Mouse (Mus musculus) liver, embryonic 12.5 days (tissue): ENCODE measurements at regions not wholly inside any gene's neighbourhood (a gene's known extent, or its start where the extent isn't known, plus 50 kb on each side); places are given as distances from the start of the nearest gene placed in this dataset.

Source experiments
- ATAC-seq: fragments of 200-750 bp; cut with Nextera tagmentation; 2 replicates; pipeline ENCODE4 v1.8.0; 2017; ENCODE audit warnings: moderate number of reproducible peaks, mild to moderate bottlenecking, moderate library complexity
- H3K27ac ChIP-seq: fragments of 300-500 bp; sonication (generic); 2 replicates; pipeline ENCODE4 v1.5.1; 2016; ENCODE audit warnings: mild to moderate bottlenecking
- H3K27me3 ChIP-seq: fragments of 300-500 bp; sonication (generic); replicated peaks from 2 replicates; pipeline ENCODE4 v1.6.1; 2016; ENCODE audit warnings: mild to moderate bottlenecking, moderate library complexity
- H3K36me3 ChIP-seq: fragments of 300-500 bp; sonication (generic); 2 replicates; pipeline ENCODE4 v1.6.1; 2016; ENCODE audit warnings: mild to moderate bottlenecking, moderate library complexity
- H3K4me1 ChIP-seq: fragments of 300-500 bp; sonication (generic); 2 replicates; pipeline ENCODE4 v1.6.1; 2016
- H3K4me2 ChIP-seq: fragments of 300-500 bp; sonication (generic); 2 replicates; pipeline ENCODE4 v1.6.1; 2016; ENCODE audit warnings: mild to moderate bottlenecking, moderate library complexity
- H3K4me3 ChIP-seq: fragments of 300-500 bp; sonication (generic); 2 replicates; pipeline ENCODE4 v1.5.1; 2016; ENCODE audit warnings: mild to moderate bottlenecking, moderate library complexity
- H3K9ac ChIP-seq: fragments of 300-500 bp; sonication (generic); 2 replicates; pipeline ENCODE4 v1.6.1; 2016; ENCODE audit warnings: mild to moderate bottlenecking, moderate library complexity
- H3K9me3 ChIP-seq: fragments of 300-500 bp; sonication (generic); replicated peaks from 2 replicates; pipeline ENCODE4 v1.6.1; 2016; ENCODE audit warnings: mild to moderate bottlenecking, moderate library complexity
- WGBS: fragments of 180-500 bp; shearing (Covaris S2); methylation state at CpG from one replicate; pipeline ENCODE4 v1.1.7; 2016; ENCODE audit not compliant: insufficient replicate concordance; 5-methylcytosine and 5-hydroxymethylcytosine counted together

DNA sequence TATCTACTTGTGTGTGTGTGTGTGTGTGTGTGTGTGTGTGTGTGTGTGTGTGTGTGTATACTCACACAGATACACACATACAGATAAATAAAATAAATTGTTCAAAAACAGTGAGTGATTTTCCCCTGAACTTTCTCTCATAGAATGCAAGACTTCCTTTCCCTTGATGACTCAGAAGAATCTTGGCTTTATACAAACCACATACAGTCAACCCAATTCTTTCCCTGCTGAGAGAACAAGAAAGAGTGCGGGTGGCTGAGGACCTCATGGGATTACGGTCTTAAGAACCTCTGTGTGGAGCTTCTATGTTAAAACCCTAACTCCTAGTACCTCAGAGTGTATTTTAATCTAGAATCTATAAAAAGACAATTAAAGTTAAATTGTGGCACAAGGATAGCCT, 489.3 kb upstream of the Gm26657 start:
- Histone ChIP-seq H3K9me3 (no peaks in the 10 kb centered on the region), H3K27ac (no peak overlapping the region), H3K9ac (no peak overlapping the region), H3K36me3 (no peaks in the 10 kb centered on the region), H3K4me3 (no peak overlapping the region), H3K4me1 (no peaks in the 10 kb centered on the region), H3K4me2 (no peak overlapping the region), H3K27me3 (no peaks in the 10 kb centered on the region)
- ATAC-seq: no peak
- 77% methylated on average over 2 of the region's 2 CpGs for WGBS

DNA sequence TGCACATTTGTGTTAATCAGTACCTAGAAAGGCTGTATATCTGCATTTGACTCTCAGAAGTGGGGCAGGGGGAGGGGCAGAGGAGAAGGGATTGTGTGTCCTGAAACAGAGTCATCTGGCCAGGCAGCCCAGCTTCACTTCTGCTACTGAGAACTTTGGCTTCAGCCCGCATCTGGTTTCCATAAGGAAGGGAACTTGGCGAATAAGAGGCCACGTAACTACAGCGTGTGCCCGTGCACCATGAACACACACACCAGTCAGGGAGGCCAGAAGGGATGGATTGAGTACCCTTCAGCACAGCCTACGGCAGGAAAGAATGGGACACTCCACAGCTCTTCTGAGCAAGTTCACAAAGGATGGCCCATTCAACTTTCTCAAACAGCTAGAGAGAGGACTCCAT, 496.0 kb upstream of the Gm26657 start:
- Histone ChIP-seq H3K27ac (no peak overlapping the region), H3K9me3 (no peaks in the 10 kb centered on the region), H3K4me3 (no peak overlapping the region), H3K36me3 (no peaks in the 10 kb centered on the region), H3K27me3 (no peaks in the 10 kb centered on the region), H3K4me2 (no peak overlapping the region), H3K4me1 (no peaks in the 10 kb centered on the region), H3K9ac (no peak overlapping the region)
- WGBS: 58% methylated on average over 6 of the region's 6 CpGs
- no peak for ATAC-seq

DNA sequence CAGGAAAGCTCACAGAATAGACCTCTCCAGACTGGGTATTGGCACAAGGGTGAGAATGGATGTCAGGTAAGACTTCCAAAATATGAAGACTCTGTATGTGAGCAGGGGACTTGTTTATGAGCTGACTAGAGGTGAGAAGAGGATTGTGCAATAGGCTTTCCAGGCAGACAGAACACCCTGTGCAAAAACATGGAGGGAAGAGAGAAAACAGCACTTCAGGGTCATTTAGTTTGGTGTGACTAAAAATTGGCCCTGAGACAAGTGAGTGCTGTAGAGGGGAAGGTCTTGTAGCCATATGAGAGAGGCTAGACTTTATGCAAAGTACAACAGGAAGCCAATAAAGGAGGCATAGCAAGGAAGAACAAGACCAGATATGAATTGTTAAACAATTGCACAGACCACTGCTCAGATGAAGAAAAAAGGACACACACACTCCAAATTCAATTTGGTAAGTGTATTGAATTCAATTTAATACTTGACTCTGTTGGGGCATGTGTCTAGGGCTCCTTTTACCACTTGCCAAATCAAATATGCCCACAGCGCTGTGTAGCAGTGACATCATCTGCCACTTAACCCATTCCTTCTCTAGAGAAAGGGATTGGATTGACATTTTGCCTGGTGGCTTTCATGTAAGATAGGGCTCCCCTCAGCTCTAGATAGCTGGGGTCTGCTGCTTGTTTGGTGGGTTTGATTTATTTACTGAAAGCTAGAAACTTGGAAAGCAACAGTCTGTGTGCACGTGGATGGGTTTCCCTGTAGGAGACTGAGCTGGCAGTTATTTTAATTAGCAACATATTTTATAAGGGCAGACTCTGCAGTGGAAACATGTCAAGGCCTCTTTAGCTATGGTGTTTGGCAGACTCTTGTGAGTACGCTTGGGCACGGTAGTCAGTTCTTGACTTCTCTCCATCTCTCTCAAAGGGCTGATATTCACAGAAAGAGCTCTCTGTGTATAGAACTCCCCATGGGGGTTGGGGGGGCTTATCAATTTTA, 501.1 kb upstream of the Gm26657 start:
- H3K27ac ChIP-seq: no peak overlapping the region
- ATAC-seq: no peak
- H3K9ac ChIP-seq: no peak overlapping the region
- H3K36me3 ChIP-seq: no peaks in the 10 kb centered on the region
- H3K4me2 ChIP-seq: no peak overlapping the region
- 61% methylated on average over 4 of the region's 4 CpGs for WGBS
- no peaks in the 10 kb centered on the region for H3K27me3 ChIP-seq
- no peaks in the 10 kb centered on the region for H3K4me1 ChIP-seq
- H3K4me3 ChIP-seq: no peak overlapping the region
- no peaks in the 10 kb centered on the region for H3K9me3 ChIP-seq

DNA sequence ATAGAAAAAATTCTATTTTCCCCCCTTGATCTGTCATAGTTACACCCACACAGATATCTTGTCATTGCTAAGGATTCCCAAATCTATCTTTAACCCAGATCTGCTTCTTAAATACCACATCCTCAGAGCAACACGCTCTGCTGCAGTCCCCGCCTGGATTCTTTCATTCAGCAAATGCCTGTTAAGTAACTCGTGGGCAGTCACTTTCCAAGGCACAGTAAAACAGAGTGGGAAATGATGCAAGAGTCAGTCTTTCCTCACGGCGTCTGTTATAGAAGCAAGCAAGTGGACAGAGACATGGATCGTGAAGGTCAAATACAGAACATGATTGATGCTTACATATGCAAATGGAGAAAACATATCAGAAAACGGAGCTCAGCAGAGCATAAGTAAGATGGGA, 508.5 kb upstream of the Gm26657 start:
- Histone ChIP-seq H3K4me2 (no peak overlapping the region), H3K4me3 (no peak overlapping the region), H3K27me3 (no peaks in the 10 kb centered on the region), H3K27ac (no peak overlapping the region), H3K4me1 (no peaks in the 10 kb centered on the region), H3K9me3 (no peaks in the 10 kb centered on the region), H3K9ac (no peak overlapping the region), H3K36me3 (no peaks in the 10 kb centered on the region)
- no peak for ATAC-seq
- WGBS: 55% methylated on average over 7 of the region's 7 CpGs

DNA sequence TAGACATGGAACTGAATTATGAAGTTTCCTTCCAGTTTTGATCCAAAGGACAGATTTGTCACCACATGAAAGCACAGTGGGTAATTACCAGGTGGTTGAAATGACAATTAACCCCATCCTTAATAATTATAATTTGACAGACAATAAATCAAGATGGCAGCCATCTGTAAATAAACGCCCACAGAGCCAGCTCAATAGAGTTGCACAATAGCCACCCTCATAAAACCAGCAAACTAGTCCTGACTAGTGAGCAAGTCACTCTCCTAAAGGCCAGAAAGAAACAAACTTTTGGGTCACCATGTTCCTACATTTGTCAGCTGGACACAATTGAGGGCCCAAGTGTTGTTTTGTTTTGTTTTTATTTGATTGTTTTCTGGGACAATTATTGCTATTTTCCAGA, 509.4 kb upstream of the Gm26657 start:
- 57% methylated on average over 1 of the region's 1 CpGs for WGBS
- no peaks in the 10 kb centered on the region for H3K9me3 ChIP-seq
- H3K4me3 ChIP-seq: no peak overlapping the region
- no peak overlapping the region for H3K4me2 ChIP-seq
- no peaks in the 10 kb centered on the region for H3K4me1 ChIP-seq
- no peaks in the 10 kb centered on the region for H3K27me3 ChIP-seq
- no peaks in the 10 kb centered on the region for H3K36me3 ChIP-seq
- ATAC-seq: no peak
- no peak overlapping the region for H3K27ac ChIP-seq
- no peak overlapping the region for H3K9ac ChIP-seq

DNA sequence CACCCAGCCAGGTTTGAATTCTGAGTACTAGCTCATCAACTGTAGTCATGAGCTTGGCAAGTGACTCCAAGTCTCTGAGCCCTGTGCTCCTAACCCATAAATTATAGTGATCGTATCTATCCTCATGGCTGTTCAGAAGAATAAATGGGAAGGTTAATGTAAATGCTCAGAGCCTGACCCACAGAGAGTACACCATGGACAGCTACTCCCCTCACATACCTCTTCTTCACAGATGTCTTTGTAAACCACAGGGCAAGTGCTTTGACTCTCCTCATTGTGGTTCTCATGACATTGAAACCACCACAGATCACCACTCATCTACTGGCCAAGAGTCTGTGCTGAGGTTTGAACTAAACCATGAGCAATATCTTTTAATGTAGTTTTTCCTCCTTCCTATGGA, 513.4 kb upstream of the Gm26657 start:
- H3K4me3 ChIP-seq: no peak overlapping the region
- H3K27me3 ChIP-seq: no peaks in the 10 kb centered on the region
- ATAC-seq: no peak
- no peak overlapping the region for H3K9ac ChIP-seq
- WGBS: 78% methylated on average over 1 of the region's 1 CpGs
- H3K36me3 ChIP-seq: no peaks in the 10 kb centered on the region
- no peak overlapping the region for H3K27ac ChIP-seq
- H3K4me2 ChIP-seq: no peak overlapping the region
- no peaks in the 10 kb centered on the region for H3K4me1 ChIP-seq
- no peaks in the 10 kb centered on the region for H3K9me3 ChIP-seq

DNA sequence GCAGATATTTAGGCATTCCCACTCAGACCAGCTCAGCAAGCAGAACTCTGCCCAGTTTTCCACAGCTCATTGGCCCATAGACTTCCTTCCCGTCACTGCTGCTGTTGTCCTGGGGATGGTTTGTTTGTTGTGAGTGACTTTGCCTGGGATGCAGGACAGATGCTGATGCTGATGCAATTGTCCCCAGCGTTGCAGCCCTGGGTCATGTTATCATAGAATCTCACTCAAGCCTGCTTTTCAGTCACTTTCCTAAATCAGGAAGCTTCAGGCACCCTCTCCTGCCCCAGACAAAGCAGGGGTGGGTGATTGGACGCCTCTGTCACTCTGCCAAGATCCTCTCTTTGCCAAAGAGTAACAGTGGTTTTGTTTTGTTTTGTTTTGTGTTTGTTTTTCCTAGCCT, 515.3 kb upstream of the Gm26657 start:
- Histone ChIP-seq H3K27me3 (no peaks in the 10 kb centered on the region), H3K27ac (no peak overlapping the region), H3K36me3 (no peaks in the 10 kb centered on the region), H3K9me3 (no peaks in the 10 kb centered on the region), H3K4me3 (no peak overlapping the region), H3K9ac (no peak overlapping the region), H3K4me2 (no peak overlapping the region), H3K4me1 (no peaks in the 10 kb centered on the region)
- ATAC-seq: no peak
- WGBS: 12% methylated on average over 3 of the region's 3 CpGs

DNA sequence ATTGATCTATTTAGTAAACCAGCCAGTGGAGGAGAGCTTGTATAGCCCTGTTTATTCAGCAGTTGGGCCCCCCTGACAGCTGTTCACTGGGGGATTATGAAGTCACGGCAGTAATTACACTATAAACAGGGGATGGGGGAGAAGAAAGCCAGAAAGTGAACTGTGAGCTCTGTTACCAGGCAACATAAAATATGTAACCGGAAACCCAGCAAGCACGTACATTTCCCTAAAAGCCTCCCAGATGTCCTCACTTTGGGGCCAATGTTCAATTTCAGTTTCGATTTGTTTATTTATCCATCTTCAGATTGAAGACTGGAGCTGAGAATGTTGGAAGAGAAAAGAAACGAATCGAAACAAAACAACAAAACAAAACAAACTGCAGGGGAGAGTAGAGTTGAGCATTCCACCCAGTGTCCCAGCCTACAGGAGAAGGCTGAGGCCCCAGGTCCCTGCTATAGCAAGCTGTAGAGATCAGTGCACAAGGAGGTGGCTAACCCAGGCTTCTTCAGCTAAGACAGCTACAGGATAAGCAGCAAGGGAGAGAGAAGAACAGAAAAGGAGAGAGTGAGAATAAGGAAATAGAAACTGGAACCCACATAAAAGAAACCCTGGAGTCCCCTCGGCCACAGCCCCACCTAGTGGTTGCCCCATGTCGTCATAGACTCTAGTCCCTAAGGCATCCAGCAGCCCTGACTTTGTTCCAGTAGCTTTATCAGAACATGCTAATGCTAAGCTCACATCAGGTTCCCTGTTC, 517.7 kb upstream of the Gm26657 start:
- H3K27me3 ChIP-seq: no peaks in the 10 kb centered on the region
- no peaks in the 10 kb centered on the region for H3K4me1 ChIP-seq
- no peak for ATAC-seq
- no peak overlapping the region for H3K9ac ChIP-seq
- H3K4me2 ChIP-seq: 0 out of 2 replicates have a peak overlapping the region, but pooled peaks have one; percentile 14
- WGBS: 43% methylated on average over 8 of the region's 8 CpGs
- no peak overlapping the region for H3K4me3 ChIP-seq
- no peaks in the 10 kb centered on the region for H3K36me3 ChIP-seq
- no peaks in the 10 kb centered on the region for H3K9me3 ChIP-seq
- no peak overlapping the region for H3K27ac ChIP-seq

DNA sequence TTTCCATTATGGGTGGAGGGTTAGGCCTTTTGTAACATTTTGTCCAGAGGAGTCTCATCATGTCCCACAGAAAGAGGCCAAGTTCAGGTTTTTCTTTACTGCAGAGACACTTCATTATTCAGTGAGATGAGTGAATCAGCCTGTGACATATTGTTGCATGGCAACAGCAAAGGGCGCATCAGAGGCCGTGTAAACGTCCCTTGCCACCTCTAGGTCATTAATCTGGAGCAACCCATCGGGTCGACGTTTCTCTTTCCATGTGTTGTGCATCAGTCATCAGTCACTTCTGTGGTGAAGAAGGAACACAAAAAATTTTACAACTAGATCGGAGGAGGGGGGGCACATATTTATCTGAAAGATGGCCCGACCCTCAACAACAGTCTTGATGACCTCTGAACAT, 519.3 kb upstream of the Gm26657 start:
- whole genome bisulfite sequencing: 64% methylated on average over 8 of the region's 8 CpGs
- no peak overlapping the region for H3K9ac ChIP-seq
- no peaks in the 10 kb centered on the region for H3K27me3 ChIP-seq
- H3K4me3 ChIP-seq: no peak overlapping the region
- ATAC-seq: no peak
- H3K36me3 ChIP-seq: no peaks in the 10 kb centered on the region
- H3K4me1 ChIP-seq: no peaks in the 10 kb centered on the region
- no peaks in the 10 kb centered on the region for H3K9me3 ChIP-seq
- no peak overlapping the region for H3K27ac ChIP-seq
- H3K4me2 ChIP-seq: no peak overlapping the region

DNA sequence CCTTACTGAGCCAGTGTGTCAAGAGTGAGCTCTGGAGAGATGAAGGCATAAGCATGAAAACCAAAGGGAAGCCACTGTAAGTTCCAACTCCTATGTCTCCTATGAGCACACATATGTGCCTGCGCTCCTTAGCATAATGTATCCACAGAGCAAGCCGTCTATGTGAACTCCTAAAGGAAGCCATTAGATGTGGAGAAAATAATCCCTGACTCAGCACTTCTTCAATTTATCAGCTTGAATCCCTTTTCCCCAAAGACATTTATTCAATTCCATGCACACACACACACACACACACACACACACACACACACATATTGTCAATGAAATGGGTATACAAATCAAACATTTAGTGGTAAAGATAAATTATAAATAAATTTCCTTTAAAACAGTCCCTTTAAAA, 530.4 kb upstream of the Gm26657 start:
- Histone ChIP-seq H3K4me3 (no peak overlapping the region), H3K9me3 (no peaks in the 10 kb centered on the region), H3K4me2 (no peak overlapping the region), H3K9ac (no peak overlapping the region), H3K27me3 (no peaks in the 10 kb centered on the region), H3K4me1 (no peaks in the 10 kb centered on the region), H3K36me3 (no peaks in the 10 kb centered on the region), H3K27ac (no peak overlapping the region)
- 82% methylated on average over 2 of the region's 2 CpGs for WGBS
- no peak for ATAC-seq

DNA sequence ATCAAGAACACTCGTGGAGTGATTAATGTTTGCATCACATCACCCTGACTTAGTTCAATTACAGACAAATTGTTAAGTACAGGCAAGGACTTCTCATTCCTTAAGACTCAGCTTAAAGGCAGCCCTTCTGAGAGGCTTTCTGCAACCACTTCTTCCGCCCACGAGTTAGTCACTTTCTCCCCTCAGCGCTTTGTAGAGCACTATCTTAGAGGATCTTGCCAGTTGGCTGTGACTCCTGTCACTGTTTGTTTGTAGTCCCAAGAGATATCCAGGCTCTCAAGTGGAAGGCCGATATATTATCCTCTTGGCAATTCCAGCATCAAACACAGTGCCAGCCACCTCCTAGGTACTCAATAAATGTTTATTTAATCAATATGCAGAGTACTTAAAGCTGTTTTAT, 532.1 kb upstream of the Gm26657 start:
- H3K27me3 ChIP-seq: no peaks in the 10 kb centered on the region
- no peak overlapping the region for H3K9ac ChIP-seq
- WGBS: 52% methylated on average over 5 of the region's 5 CpGs
- ATAC-seq: no peak
- H3K4me1 ChIP-seq: no peaks in the 10 kb centered on the region
- H3K27ac ChIP-seq: no peak overlapping the region
- no peaks in the 10 kb centered on the region for H3K36me3 ChIP-seq
- no peak overlapping the region for H3K4me3 ChIP-seq
- no peak overlapping the region for H3K4me2 ChIP-seq
- H3K9me3 ChIP-seq: no peaks in the 10 kb centered on the region

DNA sequence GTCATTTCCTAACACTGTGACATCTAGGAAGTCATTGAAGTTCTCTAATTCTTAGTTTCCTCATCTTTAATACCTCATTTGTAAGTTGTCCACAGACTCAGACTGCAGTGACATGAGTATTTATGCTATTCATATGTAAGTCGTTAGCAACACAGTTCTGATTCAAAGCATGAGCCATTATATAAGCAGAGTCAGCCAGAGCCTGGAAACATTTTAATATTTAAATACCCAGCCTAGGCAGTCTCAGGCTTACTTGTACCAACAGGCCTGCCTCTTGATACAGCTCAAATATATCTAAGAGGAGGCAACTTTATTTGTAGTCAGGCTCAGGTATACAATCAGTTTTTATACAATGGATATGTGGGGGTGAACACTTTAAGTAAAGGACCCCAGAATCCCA, 534.8 kb upstream of the Gm26657 start:
- no peak overlapping the region for H3K4me3 ChIP-seq
- 67% methylated on average over 1 of the region's 1 CpGs for WGBS
- H3K27ac ChIP-seq: no peak overlapping the region
- H3K4me2 ChIP-seq: no peak overlapping the region
- no peaks in the 10 kb centered on the region for H3K4me1 ChIP-seq
- H3K9me3 ChIP-seq: no peaks in the 10 kb centered on the region
- H3K9ac ChIP-seq: no peak overlapping the region
- no peak for ATAC-seq
- H3K27me3 ChIP-seq: no peaks in the 10 kb centered on the region
- H3K36me3 ChIP-seq: no peaks in the 10 kb centered on the region
